Mouse (Mus musculus): ENCODE results near the gene Btbd3.

The Btbd3 gene

GRCm38 (mm10) chr2:138256411-138256810 is at the start of gene Btbd3:
TSS of gene Btbd3 (plus strand) at chr2:138256565.
- peak; percentile 97 for DNase-seq

GRCm38 (mm10) chr2:138215561-138215960 is 40.8 kb upstream of the Btbd3 start:
- DNase-seq: peak; percentile 92

- no peak for DNase-seq
These were observed 36.1 kb upstream of the Btbd3 start for GRCm38 (mm10) chr2:138220269-138220668.

GRCm38 (mm10) chr2:138232247-138232646 is 24.1 kb upstream of the Btbd3 start:
- no peak for DNase-seq

- no peak for DNase-seq
These were observed 20.2 kb upstream of the Btbd3 start for GRCm38 (mm10) chr2:138236149-138236548.

- no peak for DNase-seq
These were observed 13.9 kb upstream of the Btbd3 start for GRCm38 (mm10) chr2:138242452-138242851.

- peak; percentile 84 for DNase-seq
These were observed 10.6 kb upstream of the Btbd3 start for GRCm38 (mm10) chr2:138245631-138246289.

GRCm38 (mm10) chr2:138247986-138248385 is 8.4 kb upstream of the Btbd3 start:
- DNase-seq: no peak

GRCm38 (mm10) chr2:138256851-138257471 is 596 bp downstream of the Btbd3 start:
- peak; percentile 57 for DNase-seq

- DNase-seq: peak; percentile 83
These were observed 1.4 kb downstream of the Btbd3 start for GRCm38 (mm10) chr2:138257692-138258315.

GRCm38 (mm10) chr2:138261140-138261539 is 4.8 kb downstream of the Btbd3 start:
- DNase-seq: peak; percentile 12

- DNase-seq: peak; percentile 28
These were observed 6.5 kb downstream of the Btbd3 start for GRCm38 (mm10) chr2:138262885-138263284.

GRCm38 (mm10) chr2:138265356-138266005 is 9.1 kb downstream of the Btbd3 start:
- peak; percentile 78 for DNase-seq

GRCm38 (mm10) chr2:138266679-138267078 is 10.3 kb downstream of the Btbd3 start:
- DNase-seq: no peak

- no peak for DNase-seq
These were observed 11.6 kb downstream of the Btbd3 start for GRCm38 (mm10) chr2:138267852-138268513.

- DNase-seq: no peak
These were observed 13.0 kb downstream of the Btbd3 start for GRCm38 (mm10) chr2:138269330-138269729.

- no peak for DNase-seq
These were observed 17.2 kb downstream of the Btbd3 start for GRCm38 (mm10) chr2:138273404-138274073.

- DNase-seq: no peak
These were observed 17.7 kb downstream of the Btbd3 start for GRCm38 (mm10) chr2:138274086-138274485.

- peak; percentile 78 for DNase-seq
These were observed 21.7 kb downstream of the Btbd3 start for GRCm38 (mm10) chr2:138277842-138278691.

- peak; percentile 16 for DNase-seq
These were observed 22.7 kb downstream of the Btbd3 start for GRCm38 (mm10) chr2:138278853-138279640.

GRCm38 (mm10) chr2:138279641-138280040 is 23.3 kb downstream of the Btbd3 start:
- peak; percentile 26 for DNase-seq
